Mouse (Mus musculus) MEL (cell line): Measurements from ENCODE around the gene Vdr. TPM values are rescaled to one million over a fixed set of nuclear protein-coding genes. Genes with fewer than 3 reads are reported as not detected.

ENCODE experiments used
- DNase-seq: peaks from one replicate; pipeline ENCODE4 v3.0.0; 2011; ENCODE audit warnings: low read depth, low spot score
- H3K27ac ChIP-seq: 2 replicates; pipeline ENCODE4 v1.5.1; 2012; ENCODE audit warnings: low read depth, mild to moderate bottlenecking, control low read depth, low read length, moderate library complexity; ENCODE audit not compliant: control insufficient read depth
- H3K27me3 ChIP-seq, 2 experiments: fragments of 150-350 bp in 1 of 2; sonication (generic) in 1 of 2; 2 replicates each; pipeline ENCODE4 v1.6.1; 2012; ENCODE audit warnings: low read length in 2 of 2, mild to moderate bottlenecking in 2 of 2, improper control_type of control experiment in 1 of 2, moderate library complexity in 1 of 2; ENCODE audit not compliant: insufficient read depth in 2 of 2, control insufficient read depth in 1 of 2
- H3K36me3 ChIP-seq, 2 experiments: 2 replicates each; pipeline ENCODE4 v1.6.1; 2012 to 2014; ENCODE audit warnings: low read length in 2 of 2, improper control_type of control experiment in 1 of 2, inconsistent platforms in 1 of 2, mild to moderate bottlenecking in 1 of 2; ENCODE audit not compliant: insufficient read depth in 2 of 2, control insufficient read depth in 1 of 2
- H3K4me1 ChIP-seq, 2 experiments: fragments of 150-350 bp in 1 of 2; sonication (generic) in 1 of 2; 2 replicates each; pipeline ENCODE4 v1.6.1; 2012; ENCODE audit warnings: low read length in 2 of 2, improper control_type of control experiment in 1 of 2, mild to moderate bottlenecking in 1 of 2; ENCODE audit not compliant: insufficient read depth in 2 of 2, control insufficient read depth in 1 of 2
- H3K4me3 ChIP-seq, 2 experiments: fragments of 150-350 bp in 1 of 2; sonication (generic) in 1 of 2; 2 replicates each; pipeline ENCODE4 v1.5.1; 2012; ENCODE audit warnings: low read depth in 2 of 2, low read length in 2 of 2, mild to moderate bottlenecking in 2 of 2, moderate library complexity in 2 of 2, control low read depth in 1 of 2, improper control_type of control experiment in 1 of 2; ENCODE audit not compliant: control insufficient read depth in 1 of 2, insufficient read depth in 1 of 2
- H3K79me2 ChIP-seq: 2 replicates; pipeline ENCODE4 v1.6.1; 2012; ENCODE audit warnings: mild to moderate bottlenecking, low read length, moderate library complexity; ENCODE audit not compliant: control insufficient read depth, poor library complexity, insufficient read depth
- H3K9ac ChIP-seq: 2 replicates; pipeline ENCODE4 v1.6.1; 2012; ENCODE audit warnings: low read depth, mild to moderate bottlenecking, control low read depth, low read length, moderate library complexity; ENCODE audit not compliant: control insufficient read depth, poor library complexity, severe bottlenecking
- H3K9me3 ChIP-seq: fragments of 150-350 bp; sonication (generic); replicated peaks from 2 replicates; pipeline ENCODE4 v1.6.1; 2012; ENCODE audit warnings: mild to moderate bottlenecking, low read length, improper control_type of control experiment, moderate library complexity; ENCODE audit not compliant: insufficient read depth
- CHD1 ChIP-seq: IDR thresholded peaks from 2 replicates; pipeline ENCODE4 v1.6.1; 2012; ENCODE audit warnings: low read depth, mild to moderate bottlenecking, inconsistent platforms, low read length, improper control_type of control experiment
- ELF1 ChIP-seq: IDR thresholded peaks from 2 replicates; pipeline ENCODE4 v1.6.1; 2014; ENCODE audit warnings: low read depth, mild to moderate bottlenecking, inconsistent platforms, low read length, improper control_type of control experiment, moderate library complexity
- EP300 ChIP-seq, 2 experiments: IDR thresholded peaks; 2 replicates each; pipeline ENCODE4 v1.6.1; 2011; ENCODE audit warnings: improper control_type of control experiment in 2 of 2, low read length in 2 of 2, low read depth in 1 of 2, mild to moderate bottlenecking in 1 of 2
- GABPA ChIP-seq: IDR thresholded peaks from 2 replicates; pipeline ENCODE4 v1.6.1; 2012; ENCODE audit warnings: low read depth, mild to moderate bottlenecking, inconsistent platforms, low read length, improper control_type of control experiment, moderate library complexity
- HCFC1 ChIP-seq: IDR thresholded peaks from 2 replicates; pipeline ENCODE4 v1.6.1; 2012; ENCODE audit warnings: low read depth, mild to moderate bottlenecking, inconsistent platforms, low read length, improper control_type of control experiment, moderate library complexity
- JUND ChIP-seq: IDR thresholded peaks from 2 replicates; pipeline ENCODE4 v1.6.1; 2011; ENCODE audit warnings: low read depth, mild to moderate bottlenecking, improper control_type of control experiment, low read length
- MAFK ChIP-seq: IDR thresholded peaks from 2 replicates; pipeline ENCODE4 v1.6.1; 2011; ENCODE audit warnings: low read depth, mild to moderate bottlenecking, low read length, improper control_type of control experiment, borderline replicate concordance
- MYC ChIP-seq: IDR thresholded peaks from 2 replicates; pipeline ENCODE4 v1.6.1; 2011; ENCODE audit warnings: low read depth, mild to moderate bottlenecking, low read length, improper control_type of control experiment, moderate library complexity
- RCOR1 ChIP-seq: IDR thresholded peaks from 2 replicates; pipeline ENCODE4 v1.6.1; 2012; ENCODE audit warnings: low read depth, mild to moderate bottlenecking, inconsistent platforms, low read length, improper control_type of control experiment
- SMC3 ChIP-seq: IDR thresholded peaks from 2 replicates; pipeline ENCODE4 v1.6.1; 2011; ENCODE audit warnings: low read depth, low read length, improper control_type of control experiment
- TCF12 ChIP-seq: IDR thresholded peaks from 2 replicates; pipeline ENCODE4 v1.6.1; 2014; ENCODE audit warnings: low read depth, mild to moderate bottlenecking, inconsistent platforms, low read length, improper control_type of control experiment, moderate library complexity
- UBTF ChIP-seq: IDR thresholded peaks from 2 replicates; pipeline ENCODE4 v1.6.1; 2012; ENCODE audit warnings: low read depth, mild to moderate bottlenecking, inconsistent platforms, low read length, improper control_type of control experiment, moderate library complexity, borderline replicate concordance; ENCODE audit not compliant: insufficient read depth
- USF2 ChIP-seq, 2 experiments: IDR thresholded peaks; 2 replicates each; pipeline ENCODE4 v1.6.1; 2011 to 2012; ENCODE audit warnings: improper control_type of control experiment in 2 of 2, low read length in 2 of 2, borderline replicate concordance in 1 of 2, inconsistent platforms in 1 of 2, low read depth in 1 of 2, mild to moderate bottlenecking in 1 of 2; ENCODE audit not compliant: insufficient read depth in 1 of 2
- ZC3H11A ChIP-seq: IDR thresholded peaks from 2 replicates; pipeline ENCODE4 v1.6.1; 2012; ENCODE audit warnings: low read depth, mild to moderate bottlenecking, inconsistent platforms, low read length, improper control_type of control experiment
- ZNF384 ChIP-seq: IDR thresholded peaks from 2 replicates; pipeline ENCODE4 v1.6.1; 2012; ENCODE audit warnings: low read depth, mild to moderate bottlenecking, inconsistent platforms, low read length, improper control_type of control experiment
- polyA plus RNA-seq, 2 experiments: library from polyadenylated mRNA; stranded (reverse) in 1 of 2; unstranded in 1 of 2; fragments of >175 nt in 1 of 2; fragments of >200 nt in 1 of 2; gene quantifications; 2 replicates each; pipeline versions ENCODE4 v1.2.1 to v1.2.4; 2012; ENCODE audit warnings: low replicate concordance in 2 of 2, low read depth in 1 of 2; ENCODE audit not compliant: insufficient read length in 2 of 2, insufficient read depth in 1 of 2, missing spikeins in 1 of 2
- total RNA-seq: library from RNA; depleted of rRNA; stranded (reverse); fragments of 300-350 nt; gene quantifications from 2 replicates; pipeline ENCODE4 v1.2.3, GENCODE M21; 2012

Vdr gene
- total and polyA plus RNA-seq, 3 experiments, result 0.54 to 1.9 TPM; not detected in 1

DNA sequence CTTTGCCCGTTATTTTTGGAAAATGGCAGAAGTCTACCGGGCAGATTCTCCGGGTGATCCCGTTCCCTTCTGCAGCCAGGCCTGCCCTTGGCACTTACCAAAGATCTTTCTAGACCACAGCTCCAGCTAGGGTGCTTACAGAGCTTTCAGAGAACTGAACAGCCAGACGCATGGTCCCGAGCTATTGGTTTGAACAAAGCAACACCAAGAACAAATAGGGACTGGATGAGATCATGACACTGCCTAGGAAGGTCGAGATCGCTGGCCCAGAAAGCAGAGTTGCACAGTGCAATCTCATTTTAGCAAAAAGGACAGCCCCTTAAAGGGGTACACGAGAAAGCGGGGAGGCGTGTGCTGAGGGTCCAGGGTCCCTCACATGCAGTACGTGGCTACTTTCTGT is 87.0 kb downstream of the Vdr start:
- H3K79me2 ChIP-seq, result peaks cover 88% of the 10 kb centered on the region
- peaks cover 42 to 60% of the 10 kb centered on the region in 2 experiments for H3K4me1 ChIP-seq
- H3K4me3 ChIP-seq, result no peak overlapping the region
- H3K27ac ChIP-seq, result no peak overlapping the region
- no peaks in the 10 kb centered on the region for H3K27me3 ChIP-seq
- no peaks in the 10 kb centered on the region for H3K9me3 ChIP-seq
- DNase-seq, result no peak
- peaks cover 59 to 62% of the 10 kb centered on the region in 2 experiments for H3K36me3 ChIP-seq
- TF ChIP-seq UBTF (no peak), TCF12 (no peak), GABPA (no peak), HCFC1 (no peak), ELF1 (no peak), EP300 (IDR thresholded peaks at IDR 0.05; ENCODE audit: low read depth in 1 of 2, low read length in 2 of 2) (no peak), USF2 (IDR thresholded peaks at IDR 0.05; ENCODE audit: borderline replicate concordance in 1 of 2, insufficient read depth in 1 of 2, low read depth in 1 of 2, low read length in 2 of 2) (no peak), RCOR1 (no peak), SMC3 (no peak), MAFK (no peak), CHD1 (no peak; the same call in 1 of the 2 replicates), MYC (no peak), ZC3H11A (no peak), ZNF384 (no peak), JUND (no peak)
- H3K9ac ChIP-seq, result no peak overlapping the region

DNA sequence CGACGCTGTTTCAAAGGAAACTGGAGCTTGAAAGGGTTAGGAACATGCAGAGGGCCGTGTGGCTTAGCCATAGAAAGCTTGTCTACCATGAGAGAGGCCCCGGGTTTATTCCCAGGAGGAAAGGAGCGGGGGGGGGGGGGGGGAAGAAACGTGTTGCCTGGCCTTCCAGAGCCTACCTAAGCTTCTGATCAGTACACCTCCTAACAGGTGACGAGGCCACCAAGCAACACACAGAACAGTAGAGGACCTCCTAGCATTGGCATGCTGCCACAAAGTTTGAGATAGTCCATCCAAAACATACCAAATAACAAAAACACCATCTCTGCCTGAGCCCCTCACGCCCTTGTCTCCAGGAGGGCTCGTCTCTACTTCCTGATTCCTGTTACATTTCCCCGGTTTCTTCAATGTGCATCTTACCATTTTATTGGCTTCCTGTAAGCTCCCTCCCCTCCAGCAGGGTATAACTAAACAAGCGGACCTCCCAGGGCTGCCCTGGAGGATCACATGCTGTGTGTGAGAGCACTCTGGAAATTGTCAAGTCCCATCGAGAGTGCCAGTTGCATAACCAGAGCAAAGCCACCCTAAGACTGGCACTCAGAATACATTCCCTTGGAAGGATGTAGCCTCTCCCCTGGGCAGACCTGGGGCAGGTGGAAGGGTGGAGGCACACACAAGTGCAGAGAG is 87.7 kb downstream of the Vdr start:
- Histone ChIP-seq H3K4me1 (peaks cover 39 to 57% of the 10 kb centered on the region in 2 experiments), H3K4me3 (no peak overlapping the region), H3K79me2 (peaks cover 89% of the 10 kb centered on the region), H3K27me3 (no peaks in the 10 kb centered on the region), H3K36me3 (peaks cover 57 to 64% of the 10 kb centered on the region in 2 experiments), H3K9me3 (no peaks in the 10 kb centered on the region), H3K9ac (no peak overlapping the region), H3K27ac (no peak overlapping the region)
- TF ChIP-seq ELF1, result 0 out of 2 replicates have a peak, but pooled peaks have one; percentile 18
- no peak for TF ChIP-seq TCF12
- DNase-seq, result peak; percentile 55
